Mouse (Mus musculus) bone marrow, adult 2 months (tissue): ENCODE results near the gene Nkap. TPM values are rescaled to one million over a fixed set of nuclear protein-coding genes. Genes with fewer than 3 reads are reported as not detected.
A peak's percentile ranks its signal among the peaks of the same experiment; 100 is the strongest.
"Not testable (repeated sequence)": the region's sequence is repeated elsewhere in the genome, so short reads cannot be mapped to it uniquely, and the experiment has no call there.

Experiments used
- H3K27ac ChIP-seq: fragments of 200-500 bp; 2 replicates; pipeline ENCODE4 v1.5.1; 2012; ENCODE audit warnings: low read depth, mild to moderate bottlenecking, control low read depth, inconsistent platforms, low read length; ENCODE audit not compliant: control insufficient read depth, poor library complexity, insufficient read depth
- H3K4me1 ChIP-seq: fragments of 200-500 bp; 2 replicates; pipeline ENCODE4 v1.6.1; 2011; ENCODE audit warnings: low read length; ENCODE audit not compliant: control insufficient read depth, insufficient read depth
- H3K4me3 ChIP-seq: fragments of 200-500 bp; replicated peaks from 2 replicates; pipeline ENCODE3; 2011; ENCODE audit warnings: mild to moderate bottlenecking, low read depth, low read length, control low read depth; ENCODE audit not compliant: control insufficient read depth
- CTCF ChIP-seq: fragments of 200-500 bp; IDR thresholded peaks from 2 replicates; pipeline ENCODE4 v1.5.1; 2011; ENCODE audit warnings: low read length, control low read depth; ENCODE audit not compliant: control insufficient read depth, insufficient read depth
- POLR2A ChIP-seq: fragments of 200-500 bp; IDR thresholded peaks from 2 replicates; pipeline ENCODE4 v1.6.1; 2011; ENCODE audit warnings: low read depth, mild to moderate bottlenecking, control low read depth, low read length, borderline replicate concordance; ENCODE audit not compliant: control insufficient read depth
- WGBS: fragments of 180-500 bp; shearing (Covaris S2); methylation state at CpG from one replicate; pipeline ENCODE4 v1.1.7; 2018; 5-methylcytosine and 5-hydroxymethylcytosine counted together
- polyA plus RNA-seq: library from polyadenylated mRNA; stranded (reverse); fragments of >200 nt; gene quantifications from 2 replicates; pipeline ENCODE4 v1.2.4, GENCODE M21; 2011; ENCODE audit warnings: low replicate concordance; ENCODE audit not compliant: missing spikeins, insufficient read depth, insufficient read length

Gene Nkap
- polyA plus RNA-seq: 4.0 and 9.2 TPM in 2 replicates

GRCm38 (mm10) chrX:37126671-37127358 is at the start of gene Nkap:
TSS of gene Nkap (plus strand) at chrX:37126795.
- Histone ChIP-seq H3K4me1 (no peaks in the 10 kb centered on the region), H3K4me3 (peak within 1 kb of the TSS; percentile 75), H3K27ac (peak within 1 kb of the TSS; percentile 88)
- TF ChIP-seq POLR2A (peak; percentile 25; the same call in 1 of the 2 replicates), CTCF (no peak)
- WGBS: 17% methylated on average over 57 of the region's 58 CpGs

GRCm38 (mm10) chrX:37080345-37080744 is 46.2 kb upstream of the Nkap start:
- H3K4me1 ChIP-seq, H3K27ac ChIP-seq, H3K4me3 ChIP-seq: not testable (repeated sequence)
- 72% methylated on average over 4 of the region's 4 CpGs for WGBS

- H3K4me1 ChIP-seq: no peaks in the 10 kb centered on the region; the same call in 1 of the 2 replicates
- whole genome bisulfite sequencing: 67% methylated on average over 6 of the region's 6 CpGs
- TF ChIP-seq CTCF (no peak), POLR2A (no peak)
- no peak overlapping the region for H3K27ac ChIP-seq
- H3K4me3 ChIP-seq: no peak overlapping the region
Measured at GRCm38 (mm10) chrX:37081194-37081593, 45.4 kb upstream of the Nkap start.

- peak overlapping the region; percentile 90 for H3K27ac ChIP-seq
- WGBS: 7% methylated on average over 19 of the region's 19 CpGs
- no peaks in the 10 kb centered on the region; the same call in 1 of the 2 replicates for H3K4me1 ChIP-seq
- peak overlapping the region; percentile 90 for H3K4me3 ChIP-seq
- TF ChIP-seq POLR2A: no peak
- TF ChIP-seq CTCF: no peak
Measured at GRCm38 (mm10) chrX:37084318-37084926, 42.2 kb upstream of the Nkap start.

GRCm38 (mm10) chrX:37084927-37085660 is 41.5 kb upstream of the Nkap start, which contains the start of gene Rpl39:
TSS of gene Rpl39 (minus strand) at chrX:37085402.
- Histone ChIP-seq H3K4me3 (peak within 1 kb of the TSS; percentile 90), H3K4me1 (no peaks in the 10 kb centered on the region; the same call in 1 of the 2 replicates), H3K27ac (peak within 1 kb of the TSS; percentile 90)
- WGBS: 7% methylated on average over 38 of the region's 38 CpGs
- TF ChIP-seq POLR2A: peak; percentile 68; the same call in 1 of the 2 replicates
- TF ChIP-seq CTCF: no peak

GRCm38 (mm10) chrX:37085665-37086064 is 40.9 kb upstream of the Nkap start:
- TF ChIP-seq POLR2A (no peak), CTCF (no peak)
- WGBS: 14% methylated on average over 9 of the region's 9 CpGs
- Histone ChIP-seq H3K27ac (peak overlapping the region; percentile 90; the same call in 1 of the 2 replicates), H3K4me3 (peak overlapping the region; percentile 90), H3K4me1 (no peaks in the 10 kb centered on the region; the same call in 1 of the 2 replicates)

- Histone ChIP-seq H3K27ac (no peak overlapping the region), H3K4me1 (no peaks in the 10 kb centered on the region)
- WGBS: 87% methylated on average over 1 of the region's 1 CpGs
Measured at GRCm38 (mm10) chrX:37088778-37089177, 37.8 kb upstream of the Nkap start.

GRCm38 (mm10) chrX:37091457-37091856 is 35.1 kb upstream of the Nkap start:
- TF ChIP-seq POLR2A: no peak
- 85% methylated on average over 3 of the region's 3 CpGs for WGBS
- Histone ChIP-seq H3K4me1 (no peaks in the 10 kb centered on the region), H3K4me3 (no peak overlapping the region), H3K27ac (no peak overlapping the region)

More at GRCm38 (mm10) chrX:37088778-37089177, 37.8 kb upstream of the Nkap start:
- no peak overlapping the region for H3K4me3 ChIP-seq
- TF ChIP-seq POLR2A: no peak
- no peak for TF ChIP-seq CTCF
